Mouse (Mus musculus): ENCODE data around the gene Tsen54.

The Tsen54 gene

DNA sequence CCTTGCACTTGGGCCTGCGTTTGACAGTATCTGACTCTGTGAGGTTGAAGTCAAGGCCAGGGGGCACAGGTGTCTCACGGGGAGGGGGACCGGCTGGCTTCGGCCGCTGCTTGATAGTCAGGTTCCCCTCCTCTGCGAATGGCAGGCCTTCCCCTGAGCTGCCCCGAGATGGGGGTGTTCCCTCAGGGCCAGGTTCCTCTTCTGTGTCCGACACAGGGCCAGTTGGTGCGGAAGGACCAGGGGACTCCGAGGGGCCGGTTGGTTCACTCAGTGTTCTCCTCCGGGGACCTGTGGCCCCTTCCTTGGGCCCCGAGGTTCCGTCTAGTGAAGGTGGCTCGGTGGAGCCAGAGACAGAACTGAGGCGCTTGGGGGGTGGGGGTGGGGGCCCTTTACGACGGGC is 13.5 kb upstream of the Tsen54 start:
- intact Hi-C loops (cut with DNase I): no loop called here

DNA sequence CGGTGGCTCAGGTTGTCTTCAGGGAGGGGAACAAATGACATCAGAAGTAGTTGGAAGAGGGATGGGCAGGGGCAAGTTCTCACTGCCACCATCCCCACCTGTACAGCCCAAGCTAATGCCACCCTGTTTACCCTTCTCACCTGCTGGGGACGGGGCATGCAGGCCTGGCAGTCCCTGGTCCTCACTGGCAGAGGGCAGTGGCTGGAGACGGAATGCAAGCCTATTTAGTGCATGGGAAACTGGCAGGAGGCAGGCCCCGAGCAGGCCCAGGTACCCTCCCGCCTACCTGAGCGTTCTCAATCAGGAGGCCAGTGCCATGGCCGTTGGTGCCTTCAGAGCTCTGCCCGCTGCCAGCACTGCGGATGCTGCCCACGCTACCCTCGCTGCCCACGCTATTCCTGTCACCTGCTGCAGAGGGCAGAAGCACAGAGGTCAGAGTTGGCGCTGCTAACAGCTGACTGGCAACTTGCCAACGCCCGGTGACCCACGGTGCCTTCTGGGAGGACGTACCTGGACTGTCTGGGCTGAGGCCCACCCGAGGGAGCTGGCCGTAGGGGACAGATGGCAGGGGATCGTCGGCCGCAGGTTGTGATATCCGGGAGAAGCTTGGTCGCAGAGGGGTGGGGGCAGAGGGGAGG is 11.3 kb upstream of the Tsen54 start:
- intact Hi-C loops (cut with DNase I): no loop called here

DNA sequence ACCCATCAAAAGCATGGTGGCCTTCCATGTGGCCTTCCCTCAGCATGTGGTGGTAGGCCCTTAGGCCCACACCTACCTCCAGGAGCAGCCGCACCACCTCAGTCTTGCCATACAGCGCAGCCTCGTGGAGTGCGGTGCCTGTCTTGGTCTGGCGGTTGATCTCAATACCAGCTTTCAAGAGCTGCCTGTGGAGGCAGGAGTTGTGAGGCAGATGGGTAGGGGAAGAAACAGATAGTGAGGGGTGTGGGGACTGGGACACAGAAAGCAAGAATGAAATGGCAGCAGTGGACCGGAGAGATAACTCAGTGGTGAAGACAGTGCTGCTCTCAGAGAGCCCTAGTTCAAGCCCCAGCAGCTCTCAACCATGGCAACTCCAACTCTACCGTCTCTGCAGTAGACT is 9.5 kb upstream of the Tsen54 start:
- intact Hi-C loops (cut with DNase I): no loop called here

DNA sequence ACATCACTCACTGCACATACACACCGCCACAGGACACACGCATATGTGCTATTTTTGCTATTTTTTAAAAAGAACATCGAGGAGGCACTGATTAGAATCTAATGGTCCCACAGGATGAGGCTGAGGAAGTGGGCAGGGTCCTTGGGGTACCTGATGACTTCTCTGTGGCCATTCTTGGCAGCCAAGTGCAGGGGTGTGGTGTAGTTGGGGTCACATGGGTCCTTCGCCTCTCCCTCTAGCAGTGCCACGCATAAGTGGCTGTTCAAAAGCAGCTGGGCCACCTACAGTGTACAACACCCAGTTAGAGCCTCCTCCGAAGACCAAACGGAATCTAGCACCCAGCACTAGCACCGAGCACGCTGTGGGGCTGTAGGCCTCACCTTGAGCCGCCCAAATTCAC is 8.4 kb upstream of the Tsen54 start:
- intact Hi-C loops (cut with DNase I): no loop called here

DNA sequence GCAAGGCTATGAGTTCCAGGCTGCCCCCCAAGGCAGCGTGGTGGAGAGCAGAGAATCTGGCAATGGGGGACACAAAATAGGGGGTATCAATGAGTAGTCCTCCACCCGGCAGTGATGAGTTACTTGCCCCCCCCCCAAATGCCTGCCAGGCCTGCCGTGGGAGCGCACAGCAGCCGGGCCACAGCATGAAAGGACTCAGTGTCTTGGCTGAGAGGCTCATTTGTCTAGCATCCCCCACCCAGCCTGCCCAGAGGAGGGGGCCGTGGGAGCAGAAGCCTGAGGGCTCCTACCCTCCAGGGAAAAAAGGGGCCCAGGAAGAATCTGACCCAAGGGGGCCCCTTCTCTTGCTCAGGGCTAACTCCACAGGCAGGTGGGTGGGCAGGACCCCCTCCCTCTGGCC is 7.2 kb upstream of the Tsen54 start:
- intact Hi-C loops (cut with DNase I): no loop called here

DNA sequence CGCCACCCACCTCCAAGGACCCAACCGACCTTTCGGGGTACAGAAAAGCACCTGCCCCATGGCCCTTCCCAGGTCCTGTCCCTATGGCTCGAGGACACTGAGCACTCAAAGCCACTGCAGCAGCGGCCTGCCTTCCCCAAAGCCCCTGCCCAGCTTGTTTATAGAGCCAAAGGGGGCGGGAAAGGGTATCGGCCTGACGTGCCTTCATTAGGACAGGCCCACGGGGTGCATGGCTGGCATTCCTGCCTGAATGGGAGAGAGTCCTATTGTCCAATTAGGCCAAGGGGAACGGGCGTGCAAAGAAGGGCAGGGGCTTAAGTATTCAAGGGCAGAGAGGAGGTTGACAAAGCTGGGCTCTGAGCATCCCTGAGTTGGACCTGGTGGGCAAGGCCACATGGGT is 6.6 kb upstream of the Tsen54 start:
- intact Hi-C loops (cut with DNase I): no loop called here

DNA sequence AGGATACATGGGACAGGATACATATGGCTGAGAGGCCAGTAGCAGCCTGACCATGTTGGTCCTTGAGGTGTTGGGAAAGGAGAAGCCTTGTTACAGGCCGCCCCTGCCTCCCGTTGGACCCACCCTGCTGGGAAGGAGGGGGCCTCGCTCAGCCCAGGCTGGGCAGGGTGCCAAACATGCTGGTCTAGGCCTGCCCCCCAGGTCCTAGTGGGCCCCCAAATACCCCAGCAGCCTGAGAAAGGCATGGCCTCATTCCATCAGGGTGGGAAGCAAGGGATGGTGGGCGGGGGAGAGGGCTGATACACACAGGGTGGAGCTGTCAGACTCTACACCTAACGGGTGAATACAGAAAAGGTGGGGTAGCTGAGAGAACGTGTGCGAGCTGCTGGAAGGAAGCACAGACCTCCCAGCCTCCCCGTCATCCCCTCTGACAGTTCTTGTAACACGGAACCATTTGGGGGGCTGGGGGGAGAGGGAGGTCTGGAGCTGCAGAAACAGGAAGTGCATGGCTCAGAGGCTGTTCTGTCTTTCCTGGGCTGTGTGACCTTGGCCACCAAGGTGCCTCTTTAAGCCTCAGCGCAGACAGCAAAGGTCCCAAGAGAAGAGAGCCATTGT is 5.7 kb upstream of the Tsen54 start:
- intact Hi-C loops (cut with DNase I): no loop called here

DNA sequence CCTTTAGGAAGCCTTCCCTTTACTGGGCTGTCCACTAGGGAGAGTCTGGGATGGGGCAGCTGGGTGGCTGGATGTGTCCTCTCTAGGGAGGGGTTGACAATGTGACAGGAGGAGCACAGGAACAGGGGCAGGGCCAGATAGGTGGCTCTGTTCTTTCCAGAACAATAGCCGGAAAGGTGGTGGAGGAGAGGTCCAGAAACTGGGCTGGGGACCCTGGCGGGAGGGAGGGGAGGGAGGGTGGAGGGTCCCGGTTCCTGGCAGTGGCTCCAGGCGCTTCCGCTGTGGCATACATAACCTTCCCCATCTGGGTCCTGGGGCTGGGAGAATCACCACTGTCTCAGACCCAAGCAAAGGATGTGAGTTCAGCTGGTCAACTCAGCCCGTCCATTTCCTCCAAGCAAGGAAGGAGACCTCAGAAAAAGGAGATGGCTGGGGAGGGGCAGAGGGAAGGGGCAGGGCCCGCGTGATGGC is 5.2 kb upstream of the Tsen54 start:
- intact Hi-C loops (cut with DNase I): no loop called here

DNA sequence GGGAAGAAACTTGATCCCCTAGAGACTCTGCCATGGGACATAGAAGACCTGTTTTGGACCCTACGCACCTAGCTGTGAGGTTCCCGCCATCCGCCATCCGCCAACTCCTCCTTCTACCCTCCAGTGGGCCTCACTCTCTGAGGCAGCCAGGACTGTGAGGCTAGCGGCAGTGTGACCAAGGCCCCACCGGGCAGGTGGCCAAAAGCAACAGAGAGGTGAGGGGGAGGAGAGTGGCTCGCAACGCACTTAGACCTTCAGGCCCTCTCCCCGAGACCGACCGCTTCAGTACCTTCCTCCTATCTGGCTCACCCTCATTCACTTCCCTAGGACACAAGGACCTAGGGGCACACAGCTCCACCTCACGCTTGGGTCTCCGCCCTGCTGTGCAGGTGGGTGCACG is 4.1 kb upstream of the Tsen54 start:
- intact Hi-C loops (cut with DNase I): loop anchor here (2.0 to 5.0 kb wide), 2 partner anchors 32 to 163 kb away; no protein-coding TSS in a partner anchor

DNA sequence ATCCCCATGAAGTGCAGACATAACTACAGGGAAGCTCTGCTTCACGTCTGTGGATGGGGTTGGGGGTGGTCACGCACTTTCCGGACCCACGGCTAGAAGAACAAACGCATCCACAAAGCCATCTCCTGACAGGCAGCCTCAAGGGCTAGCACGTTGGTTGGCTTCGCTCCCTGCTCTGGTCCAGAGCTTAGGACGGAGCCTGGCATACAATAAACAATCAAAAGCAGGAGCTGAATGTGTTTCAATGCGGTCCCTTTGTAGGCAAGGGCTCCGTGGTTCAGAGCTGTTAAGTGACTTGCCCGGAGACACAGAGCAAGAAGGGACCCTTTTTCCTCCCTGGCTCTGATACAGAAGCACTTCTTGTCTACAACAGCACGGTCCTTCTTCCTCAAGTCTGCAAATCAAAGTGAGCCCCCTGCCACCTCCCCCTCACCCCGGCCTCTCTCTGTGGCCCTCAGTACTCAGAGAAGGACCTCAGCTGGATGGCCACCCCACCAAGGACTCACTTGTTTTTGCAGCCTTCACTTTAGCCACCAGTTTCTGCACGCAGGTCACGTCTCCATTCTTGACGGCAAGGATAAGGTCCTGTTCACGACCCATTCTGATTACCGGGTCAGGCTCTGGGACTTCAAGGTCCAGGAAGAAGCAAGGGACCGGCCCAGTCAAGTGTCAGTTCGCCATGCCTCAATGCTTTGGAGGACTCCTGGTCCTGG is 3.0 kb upstream of the Tsen54 start:
- intact Hi-C loops (cut with DNase I): loop anchor here (2.0 to 5.0 kb wide), 2 partner anchors 33 to 164 kb away; no protein-coding TSS in a partner anchor

DNA sequence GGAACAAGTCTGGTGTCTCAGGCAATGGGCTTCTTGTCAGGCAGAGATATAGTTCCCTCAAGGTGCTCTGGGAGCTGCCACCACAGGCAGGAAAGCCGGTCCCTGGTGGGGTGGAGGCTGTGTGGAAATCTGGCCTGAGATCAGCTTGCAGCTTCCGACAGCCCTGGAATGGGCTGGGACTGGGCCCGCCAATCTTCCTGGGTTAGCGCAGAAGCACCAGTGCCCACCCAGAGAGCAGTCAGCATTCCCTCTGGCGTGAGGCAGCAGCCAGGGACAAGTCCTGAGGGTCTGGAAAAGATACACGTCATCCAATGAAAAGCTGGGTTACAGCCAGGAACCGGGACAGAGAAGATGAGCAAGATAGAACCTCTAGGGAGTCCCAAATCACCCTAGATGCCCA is 2.4 kb upstream of the Tsen54 start:
- intact Hi-C loops (cut with DNase I): loop anchor here (5.0 kb wide), 1 partner anchor 165 kb away; no protein-coding TSS in a partner anchor

DNA sequence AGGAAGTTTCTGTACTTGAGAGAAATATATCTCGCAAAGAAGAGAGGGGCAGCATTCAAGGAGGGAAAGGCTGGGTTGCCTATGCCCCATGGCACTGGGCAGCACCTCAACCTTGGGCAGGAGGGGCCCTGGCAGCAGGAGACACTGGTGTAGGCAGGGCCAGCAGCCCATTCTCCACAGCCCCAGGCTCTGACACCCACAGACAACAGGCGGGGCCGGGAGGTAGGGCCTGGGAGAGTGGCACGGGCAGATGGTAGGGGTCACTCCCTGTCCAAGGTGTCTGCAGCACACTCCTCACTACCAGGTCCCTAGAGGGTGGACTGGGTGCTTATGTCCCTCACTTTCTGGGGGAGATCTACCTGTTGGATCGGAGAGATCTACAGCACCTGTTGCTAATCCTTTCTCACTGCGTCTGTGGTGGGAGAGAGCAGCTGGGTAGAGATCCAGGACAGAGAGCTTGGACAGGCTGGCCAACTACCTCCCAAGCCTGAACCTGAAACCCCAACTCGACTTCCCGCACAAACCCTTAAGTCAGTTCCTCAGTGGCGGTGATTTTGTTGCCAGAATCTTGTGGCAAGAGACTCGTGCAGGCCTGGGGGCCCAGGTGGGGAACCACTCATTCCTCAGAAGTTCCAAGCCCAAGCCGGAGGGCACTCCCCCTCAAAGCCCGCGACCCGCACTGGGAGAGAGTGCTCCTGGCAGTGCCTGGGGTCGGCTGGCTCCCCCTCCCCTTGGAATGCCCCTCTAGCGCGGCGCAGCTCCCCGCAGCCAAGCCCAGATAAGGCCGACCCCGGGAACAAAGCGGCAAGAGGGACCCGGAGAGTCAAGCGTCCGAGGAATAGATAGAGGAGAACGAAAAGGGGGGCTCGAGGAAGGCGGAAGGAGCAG is 1.7 kb upstream of the Tsen54 start:
- intact Hi-C loops (cut with DNase I): loop anchor here (5.0 kb wide), 1 partner anchor 165 kb away; no protein-coding TSS in a partner anchor

DNA sequence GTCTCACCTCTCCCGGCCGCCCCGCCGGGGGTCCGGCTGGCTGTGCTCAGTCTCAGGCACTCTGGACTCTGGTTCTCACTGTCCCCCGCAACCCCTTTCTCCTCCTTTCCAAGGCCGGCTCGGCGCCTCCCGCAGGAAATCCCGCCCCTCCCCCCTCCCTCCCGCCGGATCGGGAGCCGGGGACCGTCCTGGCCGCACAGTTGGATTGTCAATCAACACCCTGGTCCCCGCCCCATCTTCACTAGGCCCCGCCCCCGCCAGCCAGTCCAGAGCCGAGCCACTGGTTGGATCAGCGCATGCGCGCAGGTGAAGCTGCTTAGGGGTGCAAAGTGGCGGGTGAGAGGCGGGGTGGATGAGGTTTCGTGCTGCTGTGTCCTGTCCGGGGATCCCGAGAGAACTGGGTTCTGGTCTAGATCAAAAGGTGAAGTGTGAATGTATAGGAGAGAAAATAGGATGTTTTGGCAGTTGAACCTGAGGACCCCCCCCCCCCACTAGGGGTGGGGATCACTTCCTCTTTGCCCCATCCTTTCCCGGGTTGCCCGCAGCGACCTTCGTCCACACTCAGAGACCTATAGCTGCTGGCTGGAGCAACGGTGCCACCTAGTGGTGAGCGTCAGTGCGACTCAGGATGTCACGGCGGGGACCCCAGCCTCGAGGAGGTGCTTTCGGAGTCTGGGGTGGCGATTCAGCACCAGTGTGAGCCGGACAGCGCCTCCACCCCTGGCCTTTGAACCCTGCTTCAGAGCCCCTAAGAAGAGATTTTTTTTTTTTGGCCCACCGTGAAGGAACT is 822 bp upstream of the Tsen54 start, which contains the start of gene Caskin2:
Gene Caskin2, minus strand, starts transcription at position 133 of the 790 bp plus-strand sequence.
- intact Hi-C loops (cut with DNase I): loop anchor here (1.0 to 5.0 kb wide), 3 partner anchors 86 to 166 kb away; no protein-coding TSS in a partner anchor

DNA sequence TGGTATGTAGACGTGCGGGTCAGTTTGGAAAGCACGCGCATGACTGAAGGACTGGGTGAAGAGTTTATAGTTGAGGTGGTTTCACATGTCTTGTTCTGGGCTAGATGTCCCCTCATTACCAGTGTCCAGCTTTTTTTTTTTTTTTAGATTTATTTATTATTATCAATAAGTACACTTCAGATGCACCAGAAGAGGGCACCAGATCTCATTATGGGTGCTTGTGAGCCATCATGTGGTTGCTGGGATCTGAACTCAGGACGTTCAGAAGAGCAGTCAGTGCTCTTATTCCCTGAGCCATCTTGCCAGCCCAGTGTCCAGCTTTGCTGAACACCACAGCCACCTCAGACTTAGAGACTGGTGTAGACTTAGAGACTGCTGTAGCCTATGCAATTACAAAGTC is 2.8 kb downstream of the Tsen54 start:
- intact Hi-C loops (cut with DNase I): no loop called here

DNA sequence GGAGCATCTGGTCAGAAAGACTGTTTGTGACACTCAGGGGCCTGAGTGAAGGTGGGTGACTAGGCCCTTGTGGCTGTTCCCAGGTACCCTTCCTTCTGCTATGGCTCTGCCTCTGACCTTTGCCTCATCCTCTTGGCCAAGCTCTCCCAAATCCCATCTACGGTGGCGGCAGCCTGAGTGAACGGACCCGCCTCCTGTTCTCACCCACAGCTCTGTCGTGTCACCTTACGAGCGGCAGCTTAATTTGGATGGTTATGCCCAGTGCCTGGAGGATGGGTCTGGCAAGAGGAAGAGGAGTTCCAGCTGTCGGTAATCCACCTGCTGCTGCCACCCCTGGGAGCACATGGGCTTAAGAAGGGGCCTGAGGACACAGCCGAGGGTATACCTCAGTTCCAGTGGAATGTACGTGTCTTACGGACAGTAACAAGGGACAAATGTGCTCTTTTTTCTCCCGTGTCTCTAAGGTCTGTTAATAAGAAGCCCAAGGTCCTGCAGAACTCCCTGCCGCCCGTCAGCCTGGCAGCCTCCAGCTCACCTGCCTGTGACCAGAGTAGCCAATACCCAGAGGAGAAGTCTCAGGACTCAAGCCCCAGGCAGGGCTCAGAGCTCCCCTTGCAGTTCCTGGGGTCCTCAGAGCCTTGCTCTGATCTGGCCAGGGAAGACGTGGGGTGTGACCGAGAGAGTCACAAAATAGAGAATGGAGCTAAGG is 5.5 kb downstream of the Tsen54 start:
- intact Hi-C loops (cut with DNase I): no loop called here

DNA sequence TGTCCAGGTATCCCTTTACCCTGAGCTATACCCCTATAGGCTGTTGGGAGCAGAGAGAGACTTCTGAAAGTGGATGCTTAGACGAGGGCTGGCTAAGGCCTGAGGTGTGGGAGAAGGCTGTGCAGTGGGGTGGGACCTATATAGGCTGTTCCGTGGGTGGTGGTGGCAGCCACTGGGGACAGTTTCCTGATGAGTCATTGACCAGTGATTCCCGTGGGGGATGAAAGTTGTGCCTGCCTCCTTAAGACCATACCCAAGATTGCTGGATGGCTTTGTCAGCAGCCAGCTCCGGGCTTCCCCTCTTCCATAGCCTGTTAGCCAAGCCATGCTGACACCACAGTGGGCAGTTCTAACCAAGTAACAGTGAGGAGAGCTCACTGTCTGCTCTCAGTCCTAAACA is 6.5 kb downstream of the Tsen54 start:
- intact Hi-C loops (cut with DNase I): no loop called here

DNA sequence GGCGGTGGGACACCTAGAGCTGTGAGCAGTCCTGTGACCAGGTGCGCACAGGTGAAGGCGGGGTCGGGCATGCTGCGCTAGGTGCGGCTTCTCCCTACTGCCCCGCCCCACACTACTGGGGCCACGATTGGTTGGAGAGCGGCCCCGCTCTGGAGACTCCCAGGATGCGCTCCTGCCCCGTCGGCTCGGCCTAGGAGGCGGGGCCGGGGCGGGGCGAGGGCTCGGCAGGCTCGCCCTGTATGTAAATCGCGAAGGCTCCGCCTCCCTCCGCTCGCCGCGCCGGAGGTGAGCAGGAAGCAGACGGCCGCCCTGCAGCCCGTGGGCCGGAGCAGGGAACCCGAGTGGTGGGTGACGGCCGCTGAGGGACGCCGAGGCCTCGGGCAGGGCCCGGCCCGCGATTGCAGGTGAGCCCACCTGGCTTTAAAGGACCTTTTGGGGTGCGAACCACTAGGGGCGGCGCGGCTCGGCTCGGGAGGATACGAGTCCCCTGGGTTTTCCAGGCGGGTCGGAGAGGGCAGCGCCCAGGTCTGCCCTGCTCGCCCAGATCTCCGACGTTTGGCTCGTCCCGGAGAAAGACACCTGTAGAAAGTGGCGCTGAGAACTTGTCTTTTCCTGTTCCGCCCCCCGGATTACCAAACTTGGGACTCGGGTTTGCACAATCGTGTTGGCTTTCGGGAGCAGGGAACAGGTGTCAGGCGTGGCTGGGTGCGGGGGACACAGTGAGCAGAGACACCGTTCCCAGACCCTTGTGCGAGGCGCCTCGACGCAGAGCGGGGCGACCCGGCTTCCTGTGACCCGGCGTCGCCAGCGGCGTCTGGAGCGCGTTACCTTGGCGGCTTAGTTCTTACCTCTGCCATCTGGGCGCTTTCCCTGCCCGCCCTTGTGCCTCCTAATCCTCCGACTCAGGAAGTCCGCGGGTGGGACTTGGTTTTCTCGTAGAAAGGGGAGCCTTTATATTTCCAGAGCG is 9.5 kb downstream of the Tsen54 start, which contains the start of gene Llgl2:
Gene Llgl2, plus strand, starts transcription at position 276 of the 967 bp plus-strand sequence.
- intact Hi-C loops (cut with DNase I): no loop called here

DNA sequence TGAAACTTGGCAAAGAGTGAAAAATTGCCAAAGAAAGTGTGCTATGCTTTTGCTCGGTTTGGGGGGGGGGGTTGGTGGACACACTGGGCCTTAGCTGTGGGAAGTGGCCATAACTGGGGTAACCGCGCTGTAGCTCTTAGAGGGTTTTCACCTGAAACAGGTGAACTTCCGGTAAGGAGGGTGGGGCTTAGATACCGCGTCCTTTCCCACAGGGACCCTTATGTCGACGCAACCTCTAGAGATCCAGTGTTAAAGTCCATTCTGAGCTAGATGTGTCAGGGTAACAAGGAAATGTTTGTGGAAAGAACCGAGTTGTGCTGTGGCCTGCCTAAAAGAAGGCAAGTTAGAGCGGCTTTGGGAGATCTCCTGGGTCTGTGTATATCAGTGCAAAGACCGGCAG is 10.3 kb downstream of the Tsen54 start:
- intact Hi-C loops (cut with DNase I): loop anchor here (5.0 kb wide), 1 partner anchor 52 kb away; no protein-coding TSS in a partner anchor

Measured in adrenal gland (tissue).